Mouse (Mus musculus) MEL (cell line): ENCODE data around the gene Edem2. TPM values are rescaled to one million over a fixed set of nuclear protein-coding genes. Genes with fewer than 3 reads are reported as not detected.

Source experiments
- DNase-seq: peaks from one replicate; pipeline ENCODE4 v3.0.0; 2011; ENCODE audit warnings: low read depth, low spot score
- H3K27ac ChIP-seq: 2 replicates; pipeline ENCODE4 v1.5.1; 2012; ENCODE audit warnings: low read depth, mild to moderate bottlenecking, control low read depth, low read length, moderate library complexity; ENCODE audit not compliant: control insufficient read depth
- H3K27me3 ChIP-seq, 2 experiments: fragments of 150-350 bp in 1 of 2; sonication (generic) in 1 of 2; 2 replicates each; pipeline ENCODE4 v1.6.1; 2012; ENCODE audit warnings: low read length in 2 of 2, mild to moderate bottlenecking in 2 of 2, improper control_type of control experiment in 1 of 2, moderate library complexity in 1 of 2; ENCODE audit not compliant: insufficient read depth in 2 of 2, control insufficient read depth in 1 of 2
- H3K36me3 ChIP-seq, 2 experiments: 2 replicates each; pipeline ENCODE4 v1.6.1; 2012 to 2014; ENCODE audit warnings: low read length in 2 of 2, improper control_type of control experiment in 1 of 2, inconsistent platforms in 1 of 2, mild to moderate bottlenecking in 1 of 2; ENCODE audit not compliant: insufficient read depth in 2 of 2, control insufficient read depth in 1 of 2
- H3K4me1 ChIP-seq, 2 experiments: fragments of 150-350 bp in 1 of 2; sonication (generic) in 1 of 2; 2 replicates each; pipeline ENCODE4 v1.6.1; 2012; ENCODE audit warnings: low read length in 2 of 2, improper control_type of control experiment in 1 of 2, mild to moderate bottlenecking in 1 of 2; ENCODE audit not compliant: insufficient read depth in 2 of 2, control insufficient read depth in 1 of 2
- H3K4me3 ChIP-seq, 2 experiments: fragments of 150-350 bp in 1 of 2; sonication (generic) in 1 of 2; 2 replicates each; pipeline ENCODE4 v1.5.1; 2012; ENCODE audit warnings: low read depth in 2 of 2, low read length in 2 of 2, mild to moderate bottlenecking in 2 of 2, moderate library complexity in 2 of 2, control low read depth in 1 of 2, improper control_type of control experiment in 1 of 2; ENCODE audit not compliant: control insufficient read depth in 1 of 2, insufficient read depth in 1 of 2
- H3K79me2 ChIP-seq: 2 replicates; pipeline ENCODE4 v1.6.1; 2012; ENCODE audit warnings: mild to moderate bottlenecking, low read length, moderate library complexity; ENCODE audit not compliant: control insufficient read depth, poor library complexity, insufficient read depth
- H3K9ac ChIP-seq: 2 replicates; pipeline ENCODE4 v1.6.1; 2012; ENCODE audit warnings: low read depth, mild to moderate bottlenecking, control low read depth, low read length, moderate library complexity; ENCODE audit not compliant: control insufficient read depth, poor library complexity, severe bottlenecking
- H3K9me3 ChIP-seq: fragments of 150-350 bp; sonication (generic); replicated peaks from 2 replicates; pipeline ENCODE4 v1.6.1; 2012; ENCODE audit warnings: mild to moderate bottlenecking, low read length, improper control_type of control experiment, moderate library complexity; ENCODE audit not compliant: insufficient read depth
- CHD1 ChIP-seq: IDR thresholded peaks from 2 replicates; pipeline ENCODE4 v1.6.1; 2012; ENCODE audit warnings: low read depth, mild to moderate bottlenecking, inconsistent platforms, low read length, improper control_type of control experiment
- CTCF ChIP-seq, 3 experiments: IDR thresholded peaks in 2 of 3; conservative IDR thresholded peaks in 1 of 3; 2 replicates each; pipeline ENCODE4 v1.5.1; 2011 to 2012; ENCODE audit warnings: low read length in 3 of 3, low read depth in 2 of 3, mild to moderate bottlenecking in 2 of 3, improper control_type of control experiment in 1 of 3, inconsistent platforms in 1 of 3, mixed read lengths in 1 of 3, moderate library complexity in 1 of 3; ENCODE audit not compliant: control insufficient read depth in 1 of 3, insufficient read depth in 1 of 3, poor library complexity in 1 of 3, severe bottlenecking in 1 of 3
- ETS1 ChIP-seq: IDR thresholded peaks from 2 replicates; pipeline ENCODE4 v1.6.1; 2012; ENCODE audit warnings: low read depth, mild to moderate bottlenecking, inconsistent platforms, low read length, improper control_type of control experiment, moderate library complexity
- MEF2A ChIP-seq: IDR thresholded peaks from 2 replicates; pipeline ENCODE4 v1.6.1; 2014; ENCODE audit warnings: low read depth, mild to moderate bottlenecking, inconsistent platforms, low read length, improper control_type of control experiment; ENCODE audit not compliant: poor library complexity, insufficient replicate concordance, severe bottlenecking; ENCODE audit errors: extremely low read depth
- MXI1 ChIP-seq: IDR thresholded peaks from 2 replicates; pipeline ENCODE4 v1.6.1; 2011; ENCODE audit warnings: mild to moderate bottlenecking, low read depth, low read length, improper control_type of control experiment
- MYC ChIP-seq: IDR thresholded peaks from 2 replicates; pipeline ENCODE4 v1.6.1; 2011; ENCODE audit warnings: low read depth, mild to moderate bottlenecking, low read length, improper control_type of control experiment, moderate library complexity
- POLR2AphosphoS2 ChIP-seq: IDR thresholded peaks from 2 replicates; pipeline ENCODE4 v1.6.1; 2011; ENCODE audit warnings: low read length, improper control_type of control experiment
- TAL1 ChIP-seq: IDR thresholded peaks from 2 replicates; pipeline ENCODE4 v1.6.1; 2012; ENCODE audit warnings: mild to moderate bottlenecking, inconsistent platforms, low read length, moderate library complexity, mixed read lengths
- TCF12 ChIP-seq: IDR thresholded peaks from 2 replicates; pipeline ENCODE4 v1.6.1; 2014; ENCODE audit warnings: low read depth, mild to moderate bottlenecking, inconsistent platforms, low read length, improper control_type of control experiment, moderate library complexity
- ZNF384 ChIP-seq: IDR thresholded peaks from 2 replicates; pipeline ENCODE4 v1.6.1; 2012; ENCODE audit warnings: low read depth, mild to moderate bottlenecking, inconsistent platforms, low read length, improper control_type of control experiment
- polyA plus RNA-seq, 2 experiments: library from polyadenylated mRNA; stranded (reverse) in 1 of 2; unstranded in 1 of 2; fragments of >175 nt in 1 of 2; fragments of >200 nt in 1 of 2; gene quantifications; 2 replicates each; pipeline versions ENCODE4 v1.2.1 to v1.2.4; 2012; ENCODE audit warnings: low replicate concordance in 2 of 2, low read depth in 1 of 2; ENCODE audit not compliant: insufficient read length in 2 of 2, insufficient read depth in 1 of 2, missing spikeins in 1 of 2
- total RNA-seq: library from RNA; depleted of rRNA; stranded (reverse); fragments of 300-350 nt; gene quantifications from 2 replicates; pipeline ENCODE4 v1.2.3, GENCODE M21; 2012

The Edem2 gene
- total and polyA plus RNA-seq, 3 experiments = 40.7 to 43.8 TPM; not detected in 1

GRCm38 (mm10) chr2:155776824-155777687 is 47.8 kb upstream of the Edem2 start:
- no peaks in the 10 kb centered on the region for H3K79me2 ChIP-seq
- TF ChIP-seq ZNF384 = no peak
- TF ChIP-seq CHD1 = no peak
- no peak for TF ChIP-seq ETS1
- TF ChIP-seq MYC = no peak
- TF ChIP-seq TCF12 = no peak
- no peak for TF ChIP-seq CTCF (IDR thresholded peaks at IDR 0.05 in 2 of 3, conservative IDR thresholded peaks at IDR 0.05 in 1 of 3; ENCODE audit: control insufficient read depth in 1 of 3, insufficient read depth in 1 of 3, low read depth in 2 of 3, low read length in 3 of 3, poor library complexity in 1 of 3, severe bottlenecking in 1 of 3)
- TF ChIP-seq MEF2A = no peak
- TF ChIP-seq, all 39 proteins: peak for 0
- Histone ChIP-seq H3K9ac (no peak overlapping the region), H3K36me3 (no peaks in the 10 kb centered on the region), H3K4me3 (no peak overlapping the region), H3K27ac (no peak overlapping the region), H3K4me1 (0 out of 4 replicates have a peak, but pooled peaks cover 0 to 5% of the 10 kb centered on the region in 2 experiments), H3K9me3 (no peaks in the 10 kb centered on the region), H3K27me3 (no peaks in the 10 kb centered on the region; a peak in 3 of 4 replicates)
- no peak for DNase-seq

DNA sequence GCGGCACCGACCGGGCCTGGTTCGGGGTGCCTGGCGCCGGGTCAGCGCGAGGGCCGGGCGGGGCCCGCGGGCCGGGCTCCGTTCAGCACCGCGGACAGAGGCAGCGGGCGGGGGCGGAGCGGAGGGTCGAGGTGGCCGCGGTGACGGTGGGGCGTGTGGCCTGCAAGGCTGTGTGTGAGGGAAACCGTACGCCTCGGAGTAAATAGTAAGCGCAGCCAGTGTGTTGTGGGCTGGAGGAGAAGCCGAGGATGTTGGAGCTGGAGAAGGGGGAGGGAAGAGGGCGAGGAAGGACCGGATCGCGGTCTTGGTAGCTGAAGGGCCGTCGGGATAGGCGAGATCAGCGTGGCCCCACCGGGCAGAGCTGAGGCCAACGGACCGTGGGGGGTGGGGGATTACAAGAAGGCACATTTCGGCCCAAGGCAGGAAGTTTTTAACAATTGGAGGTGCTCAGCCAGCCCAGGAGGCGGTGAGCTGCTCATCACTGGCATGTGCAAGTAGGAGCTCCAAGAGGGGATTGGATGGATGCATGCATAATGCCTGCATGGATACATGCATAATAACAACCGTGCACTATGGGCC is 46.5 kb upstream of the Edem2 start:
- H3K4me3 ChIP-seq = no peak overlapping the region
- no peak for DNase-seq
- peaks cover 0 to 3% of the 10 kb centered on the region in 2 experiments for H3K27me3 ChIP-seq

DNA sequence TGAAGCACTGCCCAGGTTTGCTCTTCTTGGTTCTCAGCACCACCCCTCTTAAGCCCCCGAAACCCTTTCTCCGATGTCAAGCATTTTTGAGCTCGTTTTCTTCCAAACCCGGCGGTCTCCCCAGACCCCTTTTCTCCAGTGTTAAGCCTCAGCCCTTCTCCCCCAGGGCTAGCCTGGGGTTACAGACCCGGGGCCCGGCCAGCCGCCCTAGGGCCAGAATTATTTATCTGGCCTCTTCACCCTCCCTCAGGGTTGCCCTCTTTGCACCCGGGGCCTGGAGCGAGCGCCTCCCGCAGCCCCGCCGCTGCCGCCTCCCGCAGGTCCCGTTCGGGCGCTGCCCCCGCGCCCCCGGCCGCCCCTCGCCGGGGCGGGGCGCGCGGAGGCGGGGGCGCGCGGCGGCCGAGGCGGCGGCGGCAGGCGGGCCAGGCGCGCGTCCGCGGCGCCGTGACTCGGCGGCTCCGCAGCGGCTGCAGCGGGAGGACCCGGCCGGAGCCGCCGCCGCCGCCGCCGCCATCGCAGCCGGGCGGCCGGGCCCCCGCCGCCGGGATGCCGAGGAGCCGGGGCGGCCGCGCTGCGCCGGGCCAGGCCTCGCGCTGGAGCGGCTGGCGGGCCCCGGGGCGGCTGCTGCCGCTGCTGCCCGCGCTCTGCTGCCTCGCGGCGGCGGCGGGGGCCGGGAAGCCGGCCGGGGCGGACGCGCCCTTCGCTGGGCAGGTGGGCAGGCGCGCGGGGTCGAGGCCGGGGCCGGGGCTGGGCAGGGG is 45.8 kb upstream of the Edem2 start, which contains the start of gene Mmp24:
Gene Mmp24 (plus strand): TSS at position 416 of the 758 bp plus-strand sequence.
- Histone ChIP-seq H3K79me2 (no peaks in the 10 kb centered on the region), H3K27me3 (peaks cover 0 to 3% of the 10 kb centered on the region in 2 experiments), H3K4me1 (0 out of 4 replicates have a peak, but pooled peaks cover 0 to 5% of the 10 kb centered on the region in 2 experiments), H3K36me3 (no peaks in the 10 kb centered on the region), H3K4me3 (no peak within 1 kb of the TSS), H3K27ac (no peak within 1 kb of the TSS), H3K9ac (no peak within 1 kb of the TSS), H3K9me3 (no peaks in the 10 kb centered on the region)
- no peak for DNase-seq
- TF ChIP-seq TAL1 (no peak), MXI1 (no peak), POLR2AphosphoS2 (no peak)

More for the DNA sequence above, 46.5 kb upstream of the Edem2 start:
- no peaks in the 10 kb centered on the region for H3K79me2 ChIP-seq
- 0 out of 4 replicates have a peak, but pooled peaks cover 0 to 5% of the 10 kb centered on the region in 2 experiments for H3K4me1 ChIP-seq
- H3K27ac ChIP-seq = no peak overlapping the region
- no peak overlapping the region for H3K9ac ChIP-seq
- no peak for TF ChIP-seq MXI1
- no peaks in the 10 kb centered on the region for H3K9me3 ChIP-seq
- no peaks in the 10 kb centered on the region for H3K36me3 ChIP-seq
